Mouse (Mus musculus): ENCODE results near the gene Rad23b. TPM values are rescaled to one million over a fixed set of nuclear protein-coding genes. Genes with fewer than 3 reads are reported as not detected.

Gene Rad23b
- polyA plus RNA-seq, 1 experiment from 2014 or later = 83.7 TPM

- H3K27ac ChIP-seq (replicated peaks) = no peak overlapping the region
- DNase-seq (ENCODE audit: low spot score) = no peak
- 74% methylated on average over 1 of the region's 1 CpGs for WGBS
- H3K4me1 ChIP-seq = no peaks in the 10 kb centered on the region
- no peak overlapping the region for H3K4me3 ChIP-seq
- peaks cover 72% of the 10 kb centered on the region for H3K36me3 ChIP-seq (replicated peaks)
- no peaks in the 10 kb centered on the region for H3K9me3 ChIP-seq
- H3K27me3 ChIP-seq (replicated peaks; ENCODE audit: low read depth, poor library complexity, severe bottlenecking) = no peaks in the 10 kb centered on the region
These were observed 16.2 kb downstream of the Rad23b start for GRCm38 (mm10) chr4:55366014-55366413.

- WGBS = 97% methylated on average over 3 of the region's 3 CpGs
- no peak for DNase-seq (ENCODE audit: low spot score)
- H3K4me3 ChIP-seq = no peak overlapping the region
- no peaks in the 10 kb centered on the region for H3K4me1 ChIP-seq
- H3K9me3 ChIP-seq = no peaks in the 10 kb centered on the region
- no peak overlapping the region for H3K27ac ChIP-seq (replicated peaks)
- peaks cover 83% of the 10 kb centered on the region for H3K36me3 ChIP-seq (replicated peaks)
- H3K27me3 ChIP-seq (replicated peaks; ENCODE audit: low read depth, poor library complexity, severe bottlenecking) = no peaks in the 10 kb centered on the region
These were observed 20.3 kb downstream of the Rad23b start for GRCm38 (mm10) chr4:55370127-55370526.

GRCm38 (mm10) chr4:55371355-55371754, 21.5 kb downstream of the Rad23b start:
- peaks cover 81% of the 10 kb centered on the region for H3K36me3 ChIP-seq (replicated peaks)
- DNase-seq (ENCODE audit: low spot score) = no peak
- 93% methylated on average over 7 of the region's 7 CpGs for WGBS
- no peaks in the 10 kb centered on the region for H3K27me3 ChIP-seq (replicated peaks; ENCODE audit: low read depth, poor library complexity, severe bottlenecking)
- H3K4me3 ChIP-seq = no peak overlapping the region
- H3K4me1 ChIP-seq = no peaks in the 10 kb centered on the region
- H3K27ac ChIP-seq (replicated peaks) = no peak overlapping the region
- H3K9me3 ChIP-seq = no peaks in the 10 kb centered on the region

DNA sequence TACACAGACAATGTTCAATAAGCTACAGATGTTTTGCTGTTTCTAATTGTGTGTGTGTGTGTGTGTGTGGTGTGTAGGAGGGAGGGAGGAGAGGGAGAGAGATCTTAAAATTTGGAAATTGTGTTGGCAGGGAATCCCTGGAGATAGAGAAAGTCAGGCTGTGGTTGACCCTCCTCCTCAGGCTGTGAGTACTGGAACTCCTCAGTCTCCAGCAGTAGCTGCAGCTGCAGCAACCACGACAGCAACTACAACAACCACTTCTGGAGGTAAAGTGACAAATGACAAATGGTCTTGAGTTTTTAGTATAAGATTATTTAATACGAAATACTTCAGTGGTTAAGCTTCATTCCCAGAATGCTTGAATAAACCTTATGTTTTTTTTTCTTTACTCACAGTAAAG, 32.5 kb downstream of the Rad23b start:
- Histone ChIP-seq H3K27ac (replicated peaks) (no peak overlapping the region), H3K4me3 (no peak overlapping the region), H3K27me3 (replicated peaks; ENCODE audit: low read depth, poor library complexity, severe bottlenecking) (no peaks in the 10 kb centered on the region), H3K9me3 (no peaks in the 10 kb centered on the region), H3K4me1 (no peaks in the 10 kb centered on the region), H3K36me3 (replicated peaks) (peaks cover 99% of the 10 kb centered on the region)
- no peak for DNase-seq (ENCODE audit: low spot score)
- 89% methylated on average over 2 of the region's 2 CpGs for WGBS

- Histone ChIP-seq H3K4me3 (no peak overlapping the region), H3K27ac (replicated peaks) (no peak overlapping the region), H3K9me3 (no peaks in the 10 kb centered on the region), H3K27me3 (replicated peaks; ENCODE audit: low read depth, poor library complexity, severe bottlenecking) (no peaks in the 10 kb centered on the region), H3K36me3 (replicated peaks) (peaks cover 83% of the 10 kb centered on the region), H3K4me1 (no peaks in the 10 kb centered on the region)
- WGBS = 91% methylated on average over 2 of the region's 2 CpGs
- no peak for DNase-seq (ENCODE audit: low spot score)
These were observed 36.9 kb downstream of the Rad23b start for GRCm38 (mm10) chr4:55386768-55387167.

GRCm38 (mm10) chr4:55391480-55391879, 41.6 kb downstream of the Rad23b start:
- Histone ChIP-seq H3K4me1 (no peaks in the 10 kb centered on the region), H3K27ac (replicated peaks) (no peak overlapping the region), H3K4me3 (no peak overlapping the region), H3K9me3 (no peaks in the 10 kb centered on the region), H3K27me3 (replicated peaks; ENCODE audit: low read depth, poor library complexity, severe bottlenecking) (no peaks in the 10 kb centered on the region), H3K36me3 (replicated peaks) (peaks cover 48% of the 10 kb centered on the region)
- WGBS = 92% methylated on average over 1 of the region's 1 CpGs
- DNase-seq (ENCODE audit: low spot score) = no peak

- peaks cover 39% of the 10 kb centered on the region for H3K36me3 ChIP-seq (replicated peaks)
These were observed 42.6 kb downstream of the Rad23b start for GRCm38 (mm10) chr4:55392445-55392844.

DNA sequence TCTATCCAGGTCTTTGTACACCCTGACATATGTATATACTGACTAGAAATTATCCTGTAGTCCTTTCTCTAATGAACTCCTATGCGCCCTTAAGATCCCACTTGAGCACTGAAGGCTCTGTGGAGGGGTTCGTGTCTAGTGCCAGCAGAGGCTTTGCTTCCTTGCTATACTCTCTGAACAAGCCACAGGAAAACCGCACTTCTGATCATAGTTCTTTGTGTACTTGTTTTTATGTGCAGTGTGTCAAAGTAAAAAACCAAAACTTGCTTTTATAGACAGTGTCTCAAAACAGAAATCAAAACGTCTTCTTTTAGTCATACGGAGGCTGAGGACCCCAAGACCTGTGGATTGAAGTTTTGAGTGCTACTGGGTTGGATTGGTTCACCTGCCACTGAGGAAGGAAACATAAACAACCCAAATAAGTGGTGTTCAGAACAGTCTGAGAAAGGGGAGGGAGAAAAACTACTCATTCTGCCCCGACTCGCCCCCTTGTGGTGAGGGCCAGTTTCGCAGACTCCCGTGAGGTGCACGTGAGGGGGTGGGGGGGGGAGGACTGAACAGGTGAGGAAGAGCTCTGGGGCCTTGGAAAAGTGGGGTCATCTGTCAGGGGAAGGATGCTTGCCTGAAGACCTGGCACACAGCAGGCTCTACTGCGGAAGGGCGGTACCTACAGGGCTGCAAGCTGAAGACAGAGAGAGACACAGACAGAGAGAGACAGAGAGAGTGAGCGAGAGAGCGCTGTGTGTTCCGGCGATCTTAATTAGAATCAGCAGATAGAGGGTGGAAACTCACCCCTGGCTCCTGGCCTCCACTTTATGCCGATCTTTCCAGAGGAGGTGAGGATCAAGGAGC, 48.3 kb downstream of the Rad23b start:
- DNase-seq (ENCODE audit: low spot score) = peak; percentile 63
- 41% methylated on average over 17 of the region's 17 CpGs for WGBS

More at GRCm38 (mm10) chr4:55392445-55392844, 42.6 kb downstream of the Rad23b start:
- WGBS = 94% methylated on average over 7 of the region's 7 CpGs
- Histone ChIP-seq H3K4me3 (no peak overlapping the region), H3K27ac (replicated peaks) (no peak overlapping the region), H3K27me3 (replicated peaks; ENCODE audit: low read depth, poor library complexity, severe bottlenecking) (no peaks in the 10 kb centered on the region), H3K9me3 (no peaks in the 10 kb centered on the region), H3K4me1 (no peaks in the 10 kb centered on the region)
- DNase-seq (ENCODE audit: low spot score) = no peak

DNA sequence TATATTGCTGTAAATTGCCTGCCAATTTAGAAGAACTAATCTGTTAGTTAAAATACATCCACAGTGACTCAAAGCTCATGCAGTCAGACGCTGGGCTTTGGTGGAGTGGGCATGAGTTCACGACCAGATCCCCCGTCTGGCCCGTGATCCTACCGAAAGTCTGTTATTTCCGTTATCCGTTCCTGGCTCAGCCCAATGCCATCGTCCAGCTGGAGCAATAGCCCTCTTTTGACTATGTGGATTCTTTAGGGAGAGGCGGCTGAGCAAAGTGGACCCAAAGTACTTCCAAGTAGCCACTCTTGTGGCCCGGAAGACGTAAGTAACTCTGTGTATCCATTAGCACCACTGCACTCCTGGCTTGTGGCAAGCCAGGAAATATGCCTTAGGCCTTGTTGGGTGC, 49.1 kb downstream of the Rad23b start:
- H3K9me3 ChIP-seq = peaks cover 5% of the 10 kb centered on the region; the same call in 1 of the 2 replicates
- H3K4me1 ChIP-seq = peaks cover 7% of the 10 kb centered on the region
- no peaks in the 10 kb centered on the region for H3K27me3 ChIP-seq (replicated peaks; ENCODE audit: low read depth, poor library complexity, severe bottlenecking)
- no peaks in the 10 kb centered on the region for H3K36me3 ChIP-seq (replicated peaks)
- no peak overlapping the region for H3K4me3 ChIP-seq
- no peak for DNase-seq (ENCODE audit: low spot score)
- WGBS = 87% methylated on average over 11 of the region's 11 CpGs
- H3K27ac ChIP-seq (replicated peaks) = no peak overlapping the region

More for the DNA sequence above, 48.3 kb downstream of the Rad23b start:
- no peak overlapping the region for H3K27ac ChIP-seq (replicated peaks)
- no peaks in the 10 kb centered on the region for H3K27me3 ChIP-seq (replicated peaks; ENCODE audit: low read depth, poor library complexity, severe bottlenecking)
- H3K9me3 ChIP-seq = peaks cover 5% of the 10 kb centered on the region; the same call in 1 of the 2 replicates
- H3K4me3 ChIP-seq = 0 out of 2 replicates have a peak overlapping the region, but pooled peaks have one; percentile 25
- peaks cover 7% of the 10 kb centered on the region for H3K4me1 ChIP-seq
- H3K36me3 ChIP-seq (replicated peaks) = no peaks in the 10 kb centered on the region

- Histone ChIP-seq H3K9me3 (peaks cover 5% of the 10 kb centered on the region; the same call in 1 of the 2 replicates), H3K27me3 (replicated peaks; ENCODE audit: low read depth, poor library complexity, severe bottlenecking) (no peaks in the 10 kb centered on the region), H3K4me1 (no peaks in the 10 kb centered on the region), H3K27ac (replicated peaks) (no peak overlapping the region), H3K36me3 (replicated peaks) (no peaks in the 10 kb centered on the region), H3K4me3 (no peak overlapping the region)
- 68% methylated on average over 3 of the region's 3 CpGs for WGBS
- no peak for DNase-seq (ENCODE audit: low spot score)
These were observed 55.5 kb downstream of the Rad23b start for GRCm38 (mm10) chr4:55405329-55405728.

DNA sequence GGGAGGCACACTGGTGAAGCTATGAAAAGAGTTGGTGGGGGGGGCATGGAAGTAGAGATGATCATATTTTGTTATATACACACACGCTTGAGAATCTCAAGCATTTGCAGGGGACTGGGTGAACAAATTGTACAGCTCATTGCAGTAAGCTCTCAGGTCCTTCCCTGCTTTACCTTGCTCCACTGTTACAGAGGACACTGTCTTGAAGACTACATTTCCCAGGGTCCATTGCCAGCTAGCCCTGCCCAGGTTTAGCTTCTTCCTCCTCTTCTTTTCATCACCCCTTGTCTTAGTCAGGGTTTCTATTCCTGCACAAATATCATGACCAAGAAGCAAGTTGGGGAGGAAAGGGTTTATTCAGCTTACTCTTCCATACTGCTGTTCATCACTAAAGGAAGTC, 56.7 kb downstream of the Rad23b start:
- WGBS = 89% methylated on average over 1 of the region's 1 CpGs
- Histone ChIP-seq H3K36me3 (replicated peaks) (no peaks in the 10 kb centered on the region), H3K27ac (replicated peaks) (no peak overlapping the region), H3K4me1 (no peaks in the 10 kb centered on the region), H3K9me3 (peaks cover 1% of the 10 kb centered on the region; the same call in 1 of the 2 replicates), H3K4me3 (no peak overlapping the region), H3K27me3 (replicated peaks; ENCODE audit: low read depth, poor library complexity, severe bottlenecking) (no peaks in the 10 kb centered on the region)
- no peak for DNase-seq (ENCODE audit: low spot score)

- WGBS = 69% methylated on average over 2 of the region's 2 CpGs
- Histone ChIP-seq H3K4me1 (no peaks in the 10 kb centered on the region), H3K4me3 (no peak overlapping the region), H3K36me3 (replicated peaks) (no peaks in the 10 kb centered on the region), H3K9me3 (no peaks in the 10 kb centered on the region), H3K27ac (replicated peaks) (no peak overlapping the region), H3K27me3 (replicated peaks; ENCODE audit: low read depth, poor library complexity, severe bottlenecking) (no peaks in the 10 kb centered on the region)
- DNase-seq (ENCODE audit: low spot score) = no peak
These were observed 58.2 kb downstream of the Rad23b start for GRCm38 (mm10) chr4:55408081-55408480.

- Histone ChIP-seq H3K36me3 (replicated peaks) (no peaks in the 10 kb centered on the region), H3K9me3 (no peaks in the 10 kb centered on the region), H3K27me3 (replicated peaks; ENCODE audit: low read depth, poor library complexity, severe bottlenecking) (no peaks in the 10 kb centered on the region), H3K4me3 (no peak overlapping the region), H3K27ac (replicated peaks) (no peak overlapping the region), H3K4me1 (no peaks in the 10 kb centered on the region)
- DNase-seq (ENCODE audit: low spot score) = no peak
- 95% methylated on average over 16 of the region's 16 CpGs for WGBS
These were observed 59.2 kb downstream of the Rad23b start for GRCm38 (mm10) chr4:55409025-55409424.

Measured in embryonic facial prominence, embryonic 10.5 days (tissue).